Mouse (Mus musculus) gastrocnemius, postnatal 25 days (tissue): ENCODE measurements around the gene Spef1. TPM values are rescaled to one million over a fixed set of nuclear protein-coding genes. Genes with fewer than 3 reads are reported as not detected.

Experiments used
- DNase-seq: peaks from one replicate; pipeline ENCODE4 v3.0.0; 2022
- total RNA-seq, 2 experiments: library from RNA; stranded (reverse); gene quantifications; 1 replicate in 1 of 2; 2 replicates in 1 of 2; pipeline ENCODE4 v1.2.3; 2021

Spef1 gene
- total RNA-seq, 2 experiments from 2014 or later = 1.9 to 2.1 TPM

- DNase-seq = no peak
Measured at GRCm38 (mm10) chr2:131124166-131124565, 62.9 kb downstream of the Spef1 start.

Other genes with a start within 250 kb of the Spef1 start
- gene Gfra4, start 144.2 kb downstream of the Spef1 start, total RNA-seq = 1 to 10 TPM; 1.8 to 3.2 TPM
- 1 to 10 TPM; 1.7 to 4.7 TPM for gene Adam33, start 123.5 kb downstream of the Spef1 start, total RNA-seq
- 1 to 10 TPM in 1 of 2 experiments, under 1 TPM in 1; 0.64 to 1.2 TPM for gene Siglec1, start 100.5 kb downstream of the Spef1 start, total RNA-seq
- 10 to 100 TPM; 14.5 to 16.6 TPM for gene Hspa12b, start 60.0 kb downstream of the Spef1 start, total RNA-seq
- not detected for gene Gm11037, start 53.8 kb downstream of the Spef1 start, total RNA-seq
- 1 to 10 TPM; 3.3 to 6.6 TPM for gene 1700037H04Rik, start 27.2 kb downstream of the Spef1 start, total RNA-seq
- 10 to 100 TPM; 58.9 to 61.8 TPM for gene Cenpb, start 7.2 kb downstream of the Spef1 start, total RNA-seq
- gene Cdc25b, start 333 bp downstream of the Spef1 start, total RNA-seq = 1 to 10 TPM; 1.5 to 4.8 TPM
- 10 to 100 TPM; 18.2 to 20.1 TPM for gene Ap5s1, start 19.8 kb upstream of the Spef1 start, total RNA-seq
- gene Mavs, start 46.8 kb upstream of the Spef1 start, total RNA-seq = 10 to 100 TPM; 40.5 to 47.4 TPM
- 10 to 100 TPM; 22.5 to 26.4 TPM for gene Pank2, start 75.2 kb upstream of the Spef1 start, total RNA-seq
- gene Rnf24, start 165.6 kb upstream of the Spef1 start, total RNA-seq = 1 to 10 TPM in 1 of 2 experiments, under 1 TPM in 1; 0.82 to 1.6 TPM